Mouse (Mus musculus) neural tube, embryonic 11.5 days (tissue): ENCODE measurements around the gene Hoxc8. TPM values are rescaled to one million over a fixed set of nuclear protein-coding genes. Genes with fewer than 3 reads are reported as not detected.

Experiments
- ATAC-seq: fragments of 200-750 bp; cut with Nextera tagmentation; 2 replicates; pipeline ENCODE4 v1.8.0; 2017; ENCODE audit warnings: moderate number of reproducible peaks, mild to moderate bottlenecking, moderate TSS enrichment, moderate library complexity; ENCODE audit not compliant: insufficient read depth, low FRiP score, low TSS enrichment
- DNase-seq: peaks from one replicate; pipeline ENCODE4 v3.0.0-alpha.2; 2015; ENCODE audit warnings: low spot score
- H3K27ac ChIP-seq: fragments of 300-500 bp; sonication (generic); 2 replicates; pipeline ENCODE4 v1.5.1; 2014; ENCODE audit warnings: low read depth, mild to moderate bottlenecking, low read length
- H3K27me3 ChIP-seq: fragments of 300-500 bp; sonication (generic); 2 replicates; pipeline ENCODE4 v1.6.1; 2014; ENCODE audit warnings: mild to moderate bottlenecking, low read length, mixed read lengths; ENCODE audit not compliant: control insufficient read depth, insufficient read depth
- H3K36me3 ChIP-seq: fragments of 300-500 bp; sonication (generic); 2 replicates; pipeline ENCODE4 v1.6.1; 2014; ENCODE audit warnings: mild to moderate bottlenecking, low read length, moderate library complexity, mixed read lengths; ENCODE audit not compliant: control insufficient read depth, insufficient read depth
- H3K4me1 ChIP-seq: fragments of 300-500 bp; sonication (generic); 2 replicates; pipeline ENCODE4 v1.6.1; 2014; ENCODE audit warnings: low read length, mixed read lengths; ENCODE audit not compliant: control insufficient read depth, insufficient read depth
- H3K4me2 ChIP-seq: fragments of 300-500 bp; sonication (generic); 2 replicates; pipeline ENCODE4 v1.6.1; 2014; ENCODE audit warnings: low read depth, mild to moderate bottlenecking, moderate library complexity
- H3K4me3 ChIP-seq: fragments of 300-500 bp; sonication (generic); 2 replicates; pipeline ENCODE4 v1.5.1; 2014; ENCODE audit warnings: low read depth, low read length
- H3K9ac ChIP-seq: fragments of 300-500 bp; sonication (generic); 2 replicates; pipeline ENCODE4 v1.6.1; 2014; ENCODE audit warnings: mild to moderate bottlenecking, low read length
- H3K9me3 ChIP-seq: fragments of 300-500 bp; sonication (generic); 2 replicates; pipeline ENCODE4 v1.6.1; 2016; ENCODE audit warnings: low read length; ENCODE audit not compliant: control insufficient read depth
- WGBS: fragments of 180-500 bp; shearing (Covaris S2); extraction: QIAGEN DNeasy Blood & Tissue Kit; methylation state at CpG from one replicate; pipeline ENCODE4 v1.1.7; 2014; 5-methylcytosine and 5-hydroxymethylcytosine counted together
- polyA plus RNA-seq: library from polyadenylated mRNA; unstranded; fragments of >200 nt; fragmentation: Nextera tagmentation; extraction: Ambion mirVana; gene quantifications from 2 replicates; pipeline ENCODE4 v1.2.1, GENCODE M21; 2014

Hoxc8 gene
- polyA plus RNA-seq, 1 experiment from 2014 or later: 63.7 TPM

- DNase-seq (no peak), ATAC-seq (no peak)
- Histone ChIP-seq H3K27ac (peak overlapping the region; percentile 98), H3K36me3 (peaks cover 2% of the 10 kb centered on the region; the same call in 1 of the 2 replicates), H3K9me3 (no peaks in the 10 kb centered on the region), H3K9ac (peak overlapping the region; percentile 100), H3K27me3 (peaks cover 34% of the 10 kb centered on the region), H3K4me1 (peaks cover 26% of the 10 kb centered on the region), H3K4me3 (peak overlapping the region; percentile 95), H3K4me2 (peak overlapping the region; percentile 90)
- WGBS: 0% methylated on average over 3 of the region's 3 CpGs
These were observed 5.5 kb upstream of the Hoxc8 start for GRCm38 (mm10) chr15:102984925-102985324.

- DNase-seq (peak; percentile 94), ATAC-seq (peak; percentile 24; the same call in 1 of the 2 replicates)
- H3K27ac ChIP-seq: peak overlapping the region; percentile 98
- peak overlapping the region; percentile 95 for H3K4me3 ChIP-seq
- no peaks in the 10 kb centered on the region for H3K9me3 ChIP-seq
- 2% methylated on average over 21 of the region's 21 CpGs for WGBS
- H3K36me3 ChIP-seq: peaks cover 2% of the 10 kb centered on the region; the same call in 1 of the 2 replicates
- peaks cover 39% of the 10 kb centered on the region for H3K27me3 ChIP-seq
- H3K9ac ChIP-seq: peak overlapping the region; percentile 58
- peaks cover 30% of the 10 kb centered on the region for H3K4me1 ChIP-seq
- peak overlapping the region; percentile 90 for H3K4me2 ChIP-seq
These were observed 3.1 kb upstream of the Hoxc8 start for GRCm38 (mm10) chr15:102987124-102987833.

- 13% methylated on average over 5 of the region's 5 CpGs for WGBS
- peak overlapping the region; percentile 58 for H3K9ac ChIP-seq
These were observed 2.3 kb upstream of the Hoxc8 start for GRCm38 (mm10) chr15:102988078-102988477.

GRCm38 (mm10) chr15:102991782-102992181 is 1.4 kb downstream of the Hoxc8 start:
- 1% methylated on average over 7 of the region's 7 CpGs for WGBS
- H3K27ac ChIP-seq: peak overlapping the region; percentile 97
- H3K9me3 ChIP-seq: no peaks in the 10 kb centered on the region
- ATAC-seq (no peak), DNase-seq (no peak)
- H3K27me3 ChIP-seq: peaks cover 37% of the 10 kb centered on the region
- H3K36me3 ChIP-seq: no peaks in the 10 kb centered on the region
- peak overlapping the region; percentile 68 for H3K4me3 ChIP-seq
- H3K9ac ChIP-seq: peak overlapping the region; percentile 97
- peak overlapping the region; percentile 90 for H3K4me2 ChIP-seq
- H3K4me1 ChIP-seq: peaks cover 28% of the 10 kb centered on the region

More at GRCm38 (mm10) chr15:102988078-102988477, 2.3 kb upstream of the Hoxc8 start:
- Histone ChIP-seq H3K9me3 (no peaks in the 10 kb centered on the region), H3K4me1 (peaks cover 30% of the 10 kb centered on the region), H3K27ac (peak overlapping the region; percentile 98), H3K4me2 (peak overlapping the region; percentile 90), H3K27me3 (peaks cover 39% of the 10 kb centered on the region), H3K4me3 (peak overlapping the region; percentile 95; the same call in 1 of the 2 replicates), H3K36me3 (peaks cover 2% of the 10 kb centered on the region; the same call in 1 of the 2 replicates)
- DNase-seq: no peak
- ATAC-seq: no peak

- Histone ChIP-seq H3K36me3 (no peaks in the 10 kb centered on the region), H3K9ac (peak overlapping the region; percentile 97), H3K4me3 (peak overlapping the region; percentile 68), H3K27ac (peak overlapping the region; percentile 97), H3K4me2 (peak overlapping the region; percentile 90), H3K27me3 (peaks cover 38% of the 10 kb centered on the region), H3K9me3 (no peaks in the 10 kb centered on the region), H3K4me1 (peaks cover 27% of the 10 kb centered on the region)
- no peak for ATAC-seq
- under 1% methylated on average over 11 of the region's 11 CpGs for WGBS
- DNase-seq: no peak
These were observed 1.8 kb downstream of the Hoxc8 start for GRCm38 (mm10) chr15:102992206-102992605.

- 0% methylated on average over 3 of the region's 3 CpGs for WGBS
These were observed 2.5 kb downstream of the Hoxc8 start for GRCm38 (mm10) chr15:102992863-102993262.

GRCm38 (mm10) chr15:102996548-102996947 is 6.1 kb downstream of the Hoxc8 start:
- peak overlapping the region; percentile 88 for H3K27ac ChIP-seq
- H3K4me3 ChIP-seq: peak overlapping the region; percentile 66
- 3% methylated on average over 9 of the region's 9 CpGs for WGBS
- ATAC-seq (no peak), DNase-seq (no peak)
- no peaks in the 10 kb centered on the region for H3K36me3 ChIP-seq
- H3K27me3 ChIP-seq: peaks cover 22% of the 10 kb centered on the region; the same call in 1 of the 2 replicates
- peaks cover 7% of the 10 kb centered on the region; the same call in 1 of the 2 replicates for H3K4me1 ChIP-seq
- no peaks in the 10 kb centered on the region for H3K9me3 ChIP-seq
- H3K4me2 ChIP-seq: peak overlapping the region; percentile 99
- H3K9ac ChIP-seq: peak overlapping the region; percentile 95

More at GRCm38 (mm10) chr15:102992863-102993262, 2.5 kb downstream of the Hoxc8 start:
- Histone ChIP-seq H3K4me2 (peak overlapping the region; percentile 90), H3K9me3 (no peaks in the 10 kb centered on the region), H3K27me3 (peaks cover 38% of the 10 kb centered on the region), H3K27ac (peak overlapping the region; percentile 97), H3K9ac (peak overlapping the region; percentile 97), H3K4me3 (peak overlapping the region; percentile 68), H3K4me1 (peaks cover 25% of the 10 kb centered on the region), H3K36me3 (no peaks in the 10 kb centered on the region)
- ATAC-seq (no peak), DNase-seq (no peak)

GRCm38 (mm10) chr15:102997431-102997830 is 7.0 kb downstream of the Hoxc8 start:
- no peak for DNase-seq

More at GRCm38 (mm10) chr15:102997431-102997830, 7.0 kb downstream of the Hoxc8 start:
- ATAC-seq: no peak
- H3K4me1 ChIP-seq: peaks cover 13% of the 10 kb centered on the region; the same call in 1 of the 2 replicates
- H3K27ac ChIP-seq: peak overlapping the region; percentile 88
- H3K36me3 ChIP-seq: no peaks in the 10 kb centered on the region
- peak overlapping the region; percentile 66 for H3K4me3 ChIP-seq
- 0% methylated on average over 3 of the region's 3 CpGs for WGBS
- peak overlapping the region; percentile 95 for H3K9ac ChIP-seq
- H3K4me2 ChIP-seq: peak overlapping the region; percentile 99
- H3K9me3 ChIP-seq: no peaks in the 10 kb centered on the region
- H3K27me3 ChIP-seq: peaks cover 17% of the 10 kb centered on the region; the same call in 1 of the 2 replicates
